Mouse (Mus musculus): ENCODE results near the gene Nms. TPM values are rescaled to one million over a fixed set of nuclear protein-coding genes. Genes with fewer than 3 reads are reported as not detected.

The Nms gene
- polyA plus RNA-seq, 1 experiment from 2014 or later, result not detected

GRCm38 (mm10) chr1:38929468-38929867, 9.5 kb upstream of the Nms start:
- Histone ChIP-seq H3K36me3 (ENCODE audit: insufficient read depth) (no peaks in the 10 kb centered on the region), H3K27ac (ENCODE audit: low read depth) (no peak overlapping the region), H3K4me1 (ENCODE audit: insufficient read depth) (no peaks in the 10 kb centered on the region), H3K4me2 (no peak overlapping the region), H3K9ac (no peak overlapping the region), H3K27me3 (ENCODE audit: insufficient read depth, low read length) (no peaks in the 10 kb centered on the region), H3K4me3 (ENCODE audit: low read depth, low read length) (no peak overlapping the region), H3K9me3 (ENCODE audit: low read depth, low read length) (no peaks in the 10 kb centered on the region)
- no peak for TF ChIP-seq CTCF (IDR thresholded peaks at IDR 0.05; ENCODE audit: low read depth)
- 56% methylated on average over 4 of the region's 4 CpGs for WGBS
- no peak for ATAC-seq (ENCODE audit: insufficient read depth)
- DNase-seq, result no peak

- Histone ChIP-seq H3K27me3 (ENCODE audit: insufficient read depth, low read length) (no peaks in the 10 kb centered on the region), H3K4me1 (ENCODE audit: insufficient read depth) (no peaks in the 10 kb centered on the region), H3K4me3 (ENCODE audit: low read depth, low read length) (no peak overlapping the region), H3K36me3 (ENCODE audit: insufficient read depth) (no peaks in the 10 kb centered on the region), H3K9me3 (ENCODE audit: low read depth, low read length) (no peaks in the 10 kb centered on the region), H3K4me2 (no peak overlapping the region), H3K9ac (no peak overlapping the region), H3K27ac (ENCODE audit: low read depth) (no peak overlapping the region)
- 48% methylated on average over 8 of the region's 8 CpGs for WGBS
- ATAC-seq (ENCODE audit: insufficient read depth), result no peak
- TF ChIP-seq CTCF (IDR thresholded peaks at IDR 0.05; ENCODE audit: low read depth), result no peak
- DNase-seq, result no peak
These were observed 8.2 kb upstream of the Nms start for GRCm38 (mm10) chr1:38930767-38931166.

GRCm38 (mm10) chr1:38934668-38935067, 4.3 kb upstream of the Nms start:
- H3K9me3 ChIP-seq (ENCODE audit: low read depth, low read length), result no peaks in the 10 kb centered on the region
- no peak overlapping the region for H3K9ac ChIP-seq
- ATAC-seq (ENCODE audit: insufficient read depth) (no peak), DNase-seq (peak; percentile 28)
- H3K27me3 ChIP-seq (ENCODE audit: insufficient read depth, low read length), result no peaks in the 10 kb centered on the region
- peak; percentile 48 for TF ChIP-seq CTCF (IDR thresholded peaks at IDR 0.05; ENCODE audit: low read depth)
- H3K36me3 ChIP-seq (ENCODE audit: insufficient read depth), result no peaks in the 10 kb centered on the region
- no peaks in the 10 kb centered on the region for H3K4me1 ChIP-seq (ENCODE audit: insufficient read depth)
- no peak overlapping the region for H3K27ac ChIP-seq (ENCODE audit: low read depth)
- no peak overlapping the region for H3K4me2 ChIP-seq
- WGBS, result 33% methylated on average over 5 of the region's 5 CpGs
- H3K4me3 ChIP-seq (ENCODE audit: low read depth, low read length), result no peak overlapping the region

DNA sequence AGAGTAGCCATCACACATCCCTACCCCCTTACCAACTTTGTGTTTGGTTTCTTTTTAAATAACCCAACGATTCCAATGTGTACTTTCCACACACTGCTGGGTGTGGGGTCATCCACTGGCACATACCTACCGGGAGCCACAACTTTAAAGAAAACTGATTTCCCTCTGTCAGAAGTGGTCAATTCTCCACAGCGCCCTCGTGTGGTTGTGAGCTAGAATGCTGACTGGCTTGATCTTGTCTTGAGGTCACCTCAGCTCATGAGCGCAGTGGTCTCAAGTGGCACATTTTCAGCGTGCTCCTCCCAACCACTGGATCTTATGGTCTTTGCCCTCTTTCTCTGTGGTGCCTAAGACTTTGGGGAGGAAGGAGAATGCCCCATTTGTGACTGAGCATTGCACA, 2.2 kb upstream of the Nms start:
- H3K27me3 ChIP-seq (ENCODE audit: insufficient read depth, low read length), result no peaks in the 10 kb centered on the region
- H3K4me2 ChIP-seq, result no peak overlapping the region
- no peak for ATAC-seq (ENCODE audit: insufficient read depth)
- no peak overlapping the region for H3K4me3 ChIP-seq (ENCODE audit: low read depth, low read length)
- no peak overlapping the region for H3K27ac ChIP-seq (ENCODE audit: low read depth)
- no peak overlapping the region for H3K9ac ChIP-seq
- 18% methylated on average over 6 of the region's 6 CpGs for WGBS
- no peaks in the 10 kb centered on the region for H3K9me3 ChIP-seq (ENCODE audit: low read depth, low read length)
- peak; percentile 70 for DNase-seq
- H3K4me1 ChIP-seq (ENCODE audit: insufficient read depth), result no peaks in the 10 kb centered on the region
- TF ChIP-seq CTCF (IDR thresholded peaks at IDR 0.05; ENCODE audit: low read depth), result peak; percentile 66
- H3K36me3 ChIP-seq (ENCODE audit: insufficient read depth), result no peaks in the 10 kb centered on the region

DNA sequence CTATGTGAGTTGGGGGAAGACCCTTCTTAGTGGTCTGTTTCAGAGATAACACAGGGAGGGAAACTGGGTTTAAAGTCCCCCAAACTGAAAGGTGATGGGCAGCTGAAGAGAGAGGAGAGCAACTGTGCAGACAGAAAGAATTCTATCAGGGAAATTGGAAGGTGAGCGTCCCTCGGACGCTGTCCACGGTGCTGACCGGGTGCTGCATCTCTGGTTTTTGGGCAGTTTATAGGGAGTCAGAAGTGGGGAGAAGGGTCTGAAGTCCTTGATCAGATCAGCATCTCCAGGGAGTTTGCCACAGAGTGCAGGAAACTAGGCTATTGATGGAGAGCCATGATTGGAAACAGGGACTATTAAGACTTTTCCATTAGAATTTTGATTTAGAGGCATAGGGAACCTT, 659 bp downstream of the Nms start:
- ATAC-seq (ENCODE audit: insufficient read depth), result no peak
- Histone ChIP-seq H3K4me2 (no peak overlapping the region), H3K4me1 (ENCODE audit: insufficient read depth) (no peaks in the 10 kb centered on the region), H3K27me3 (ENCODE audit: insufficient read depth, low read length) (no peaks in the 10 kb centered on the region), H3K36me3 (ENCODE audit: insufficient read depth) (no peaks in the 10 kb centered on the region), H3K4me3 (ENCODE audit: low read depth, low read length) (no peak overlapping the region), H3K27ac (ENCODE audit: low read depth) (no peak overlapping the region), H3K9me3 (ENCODE audit: low read depth, low read length) (no peaks in the 10 kb centered on the region), H3K9ac (no peak overlapping the region)
- 5% methylated on average over 5 of the region's 5 CpGs for WGBS
- TF ChIP-seq CTCF (IDR thresholded peaks at IDR 0.05; ENCODE audit: low read depth), result no peak
- peak; percentile 81 for DNase-seq

- H3K27ac ChIP-seq (ENCODE audit: low read depth), result no peak overlapping the region
- no peak overlapping the region for H3K4me2 ChIP-seq
- no peak for ATAC-seq (ENCODE audit: insufficient read depth)
- H3K27me3 ChIP-seq (ENCODE audit: insufficient read depth, low read length), result no peaks in the 10 kb centered on the region
- no peak overlapping the region for H3K4me3 ChIP-seq (ENCODE audit: low read depth, low read length)
- DNase-seq, result no peak
- no peaks in the 10 kb centered on the region for H3K36me3 ChIP-seq (ENCODE audit: insufficient read depth)
- no peak for TF ChIP-seq CTCF (IDR thresholded peaks at IDR 0.05; ENCODE audit: low read depth)
- no peaks in the 10 kb centered on the region for H3K4me1 ChIP-seq (ENCODE audit: insufficient read depth)
- no peaks in the 10 kb centered on the region for H3K9me3 ChIP-seq (ENCODE audit: low read depth, low read length)
- no peak overlapping the region for H3K9ac ChIP-seq
- WGBS, result 91% methylated on average over 3 of the region's 3 CpGs
These were observed 17.5 kb downstream of the Nms start for GRCm38 (mm10) chr1:38956457-38956856.

DNA sequence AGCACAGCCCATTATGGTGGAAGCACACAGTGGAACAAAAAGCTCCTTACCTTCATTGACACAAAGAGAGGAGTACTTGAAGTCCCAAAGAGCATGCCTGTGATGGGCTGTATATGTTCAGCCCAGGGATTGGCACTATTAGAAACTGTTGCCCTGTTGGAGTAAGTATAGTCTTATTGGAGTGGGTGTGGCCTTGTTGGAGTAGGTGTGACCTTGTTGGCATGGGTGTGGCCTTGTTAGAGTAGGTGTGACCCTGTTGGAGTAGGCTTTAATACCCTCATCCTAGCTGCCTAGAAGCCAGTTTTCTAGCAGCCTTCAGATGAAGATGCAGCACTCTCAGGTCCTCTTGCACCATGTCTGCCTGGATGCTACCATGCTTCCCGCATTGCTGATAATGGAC, 30.2 kb downstream of the Nms start:
- TF ChIP-seq CTCF (IDR thresholded peaks at IDR 0.05; ENCODE audit: low read depth), result no peak
- H3K4me1 ChIP-seq (ENCODE audit: insufficient read depth), result no peaks in the 10 kb centered on the region
- 91% methylated on average over 1 of the region's 1 CpGs for WGBS
- H3K36me3 ChIP-seq (ENCODE audit: insufficient read depth), result no peaks in the 10 kb centered on the region
- no peak overlapping the region for H3K27ac ChIP-seq (ENCODE audit: low read depth)
- DNase-seq (no peak), ATAC-seq (ENCODE audit: insufficient read depth) (no peak)
- no peaks in the 10 kb centered on the region for H3K27me3 ChIP-seq (ENCODE audit: insufficient read depth, low read length)
- no peaks in the 10 kb centered on the region for H3K9me3 ChIP-seq (ENCODE audit: low read depth, low read length)
- H3K9ac ChIP-seq, result no peak overlapping the region
- H3K4me2 ChIP-seq, result no peak overlapping the region
- H3K4me3 ChIP-seq (ENCODE audit: low read depth, low read length), result no peak overlapping the region

DNA sequence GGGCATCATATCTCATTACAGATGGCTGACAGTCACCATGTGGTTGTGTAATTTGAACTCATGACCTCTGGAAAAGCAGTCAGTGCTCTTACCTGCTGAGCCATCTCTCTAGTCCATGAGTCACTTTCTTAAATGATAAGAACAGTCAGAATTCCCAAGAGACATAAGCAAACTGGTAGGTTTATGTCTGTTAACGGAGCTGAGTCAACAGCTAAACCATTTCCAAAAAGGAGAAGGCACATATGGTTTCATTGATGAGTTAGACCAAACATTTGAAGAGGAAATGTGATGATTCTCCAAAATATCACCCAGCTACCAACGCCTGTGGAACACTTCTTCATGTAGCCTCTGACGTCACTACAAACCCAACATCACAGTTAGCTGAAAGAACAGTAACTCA, 32.8 kb downstream of the Nms start:
- Histone ChIP-seq H3K9me3 (ENCODE audit: low read depth, low read length) (no peaks in the 10 kb centered on the region), H3K27ac (ENCODE audit: low read depth) (no peak overlapping the region), H3K4me1 (ENCODE audit: insufficient read depth) (no peaks in the 10 kb centered on the region), H3K27me3 (ENCODE audit: insufficient read depth, low read length) (no peaks in the 10 kb centered on the region), H3K4me2 (no peak overlapping the region), H3K4me3 (ENCODE audit: low read depth, low read length) (no peak overlapping the region), H3K36me3 (ENCODE audit: insufficient read depth) (no peaks in the 10 kb centered on the region), H3K9ac (no peak overlapping the region)
- no peak for TF ChIP-seq CTCF (IDR thresholded peaks at IDR 0.05; ENCODE audit: low read depth)
- DNase-seq, result no peak
- ATAC-seq (ENCODE audit: insufficient read depth), result no peak
- 77% methylated on average over 3 of the region's 3 CpGs for WGBS

Data from lung, embryonic 14.5 days (tissue).